In genomic region chr13:90143245-90143644, GRCm38 (mm10) we compare ENCODE assay signal across 28 mouse cellular contexts. TPM values are rescaled to one million over a fixed set of nuclear protein-coding genes. Genes with fewer than 3 reads are reported as not detected.
DNase-seq lines count a peak whose midpoint lies in the region; ATAC-seq and TF ChIP-seq lines count a peak whose summit lies in the region.
"Had no signal": no experiment of that assay in that cellular context is flagged by ENCODE, and none has a peak within 500 bp of the region (broad histone marks: within the 10 kb centered on the region; RNA-seq: fewer than 3 reads in every experiment).

No protein-coding gene starts in this region.

- no peaks in the 10 kb centered on the region for H3K9me3 ChIP-seq in hindbrain, embryonic 11.5 days (ENCODE audit: control insufficient read depth, low read length)
- H3K9me3 ChIP-seq in hindbrain, postnatal 0 days (ENCODE audit: low read length), result no peaks in the 10 kb centered on the region
- H3K9me3 ChIP-seq: embryonic facial prominence, embryonic 13.5 days; forebrain, embryonic 15.5 days; heart, embryonic 12.5 days; hindbrain, embryonic 15.5 days; intestine, embryonic 15.5 days; liver, embryonic 15.5 days; lung, embryonic 15.5 days; megakaryocyte, embryonic 14.5 days had no signal

- no peaks in the 10 kb centered on the region for H3K27me3 ChIP-seq in hindbrain, embryonic 11.5 days (ENCODE audit: control insufficient read depth, insufficient read depth, low read length)
- no peaks in the 10 kb centered on the region for H3K27me3 ChIP-seq in hindbrain, postnatal 0 days (ENCODE audit: insufficient read depth, low read length)
- H3K27me3 ChIP-seq: embryonic facial prominence, embryonic 13.5 days; forebrain, embryonic 15.5 days; heart, embryonic 12.5 days; hindbrain, embryonic 15.5 days; intestine, embryonic 15.5 days; liver, embryonic 15.5 days; lung, embryonic 15.5 days; megakaryocyte, embryonic 14.5 days had no signal

- no peak for TF ChIP-seq CTCF in hindbrain, postnatal 0 days (IDR thresholded peaks at IDR 0.05; ENCODE audit: low read depth)

- H3K4me3 ChIP-seq in hindbrain, embryonic 11.5 days (ENCODE audit: low read depth, low read length), result no peak overlapping the region
- no peak overlapping the region for H3K4me3 ChIP-seq in hindbrain, postnatal 0 days (ENCODE audit: low read length)
- H3K4me3 ChIP-seq: embryonic facial prominence, embryonic 13.5 days; forebrain, embryonic 15.5 days; heart, embryonic 12.5 days; hindbrain, embryonic 15.5 days; intestine, embryonic 15.5 days; layer of hippocampus, adult 2 months; liver, embryonic 15.5 days; lung, embryonic 15.5 days; megakaryocyte, embryonic 14.5 days had no signal

- H3K9ac ChIP-seq in hindbrain, embryonic 11.5 days (ENCODE audit: low read depth, low read length), result no peak overlapping the region
- H3K9ac ChIP-seq in hindbrain, postnatal 0 days (replicated peaks; ENCODE audit: low read length), result no peak overlapping the region
- H3K9ac ChIP-seq: embryonic facial prominence, embryonic 13.5 days; forebrain, embryonic 15.5 days; heart, embryonic 12.5 days; hindbrain, embryonic 15.5 days; intestine, embryonic 15.5 days; liver, embryonic 15.5 days; lung, embryonic 15.5 days had no signal

- H3K27ac ChIP-seq in hindbrain, embryonic 11.5 days (ENCODE audit: low read depth, low read length), result no peak overlapping the region
- H3K27ac ChIP-seq in hindbrain, postnatal 0 days, result no peak overlapping the region
- H3K27ac ChIP-seq: embryonic facial prominence, embryonic 13.5 days; forebrain, embryonic 15.5 days; hindbrain, embryonic 15.5 days; intestine, embryonic 15.5 days; layer of hippocampus, adult 2 months; liver, embryonic 15.5 days; lung, embryonic 15.5 days had no signal

- peak; percentile 42 for DNase-seq in hindbrain, embryonic 11.5 days (ENCODE audit: low spot score)
- no peak for DNase-seq in hindbrain, postnatal 0 days (ENCODE audit: low spot score)
- DNase-seq in ES-CJ7 (ENCODE audit: low read depth, low spot score), result peak; percentile 46
- DNase-seq in embryo, embryonic 10 days (ENCODE audit: low spot score), result peak; percentile 79
- DNase-seq in forelimb bud, embryonic 11.5 days (ENCODE audit: low read depth, low spot score), result peak; percentile 44
- no peak for DNase-seq in ovary, postnatal 10 days (ENCODE audit: low spot score)
- DNase-seq in kidney, adult 18-20 months, result no peak
- no peak for DNase-seq in layer of hippocampus, postnatal 36 days
- DNase-seq: adrenal gland, postnatal 14 days; cerebellum, adult 8-10 months; cerebellum, postnatal 36 days; gastrocnemius, postnatal 10 days; heart, adult 11 months; heart, postnatal 10 days; kidney, postnatal 25 days; liver; lung, postnatal 36 days; thymus, postnatal 14 days had no signal

- peak; percentile 83; the same call in 1 of the 2 replicates for ATAC-seq in hindbrain, embryonic 11.5 days (ENCODE audit: low FRiP score)
- no peak for ATAC-seq in hindbrain, postnatal 0 days
- ATAC-seq: CD4-positive, CD25-positive, alpha-beta regulatory T cell, adult 4 months; forebrain, embryonic 15.5 days; intestine, embryonic 15.5 days had no signal

- no peak overlapping the region for H3K4me2 ChIP-seq in hindbrain, embryonic 11.5 days (replicated peaks; ENCODE audit: low read depth, low read length)
- no peak overlapping the region for H3K4me2 ChIP-seq in hindbrain, postnatal 0 days (ENCODE audit: low read depth, low read length)
- H3K4me2 ChIP-seq: embryonic facial prominence, embryonic 13.5 days; forebrain, embryonic 15.5 days; heart, embryonic 12.5 days; hindbrain, embryonic 15.5 days; intestine, embryonic 15.5 days; liver, embryonic 15.5 days; lung, embryonic 15.5 days had no signal

- no peaks in the 10 kb centered on the region for H3K4me1 ChIP-seq in hindbrain, embryonic 11.5 days (replicated peaks; ENCODE audit: control insufficient read depth, insufficient read depth, low read length)
- H3K4me1 ChIP-seq in hindbrain, postnatal 0 days (ENCODE audit: insufficient read depth, low read length), result no peaks in the 10 kb centered on the region
- H3K4me1 ChIP-seq: forebrain, embryonic 15.5 days; heart, embryonic 12.5 days; hindbrain, embryonic 15.5 days; intestine, embryonic 15.5 days; liver, embryonic 15.5 days; lung, embryonic 15.5 days; megakaryocyte, embryonic 14.5 days had no signal

- H3K36me3 ChIP-seq in hindbrain, embryonic 11.5 days (ENCODE audit: control insufficient read depth, insufficient read depth, low read length), result no peaks in the 10 kb centered on the region
- H3K36me3 ChIP-seq in hindbrain, postnatal 0 days (ENCODE audit: insufficient read depth, low read length), result no peaks in the 10 kb centered on the region
- H3K36me3 ChIP-seq: embryonic facial prominence, embryonic 13.5 days; forebrain, embryonic 15.5 days; heart, embryonic 12.5 days; hindbrain, embryonic 15.5 days; intestine, embryonic 15.5 days; liver, embryonic 15.5 days; lung, embryonic 15.5 days had no signal

- 2% methylated on average over 4 of the region's 4 CpGs for WGBS in hindbrain, embryonic 11.5 days
- WGBS in hindbrain, postnatal 0 days, result 9% methylated on average over 4 of the region's 4 CpGs

RNA-seq across cellular contexts. Expression of gene Xrcc4, which starts 53.8 kb away (rescaled TPM):
- 13.3 and 13.9 TPM in 2 replicates for polyA plus RNA-seq in hindbrain, embryonic 11.5 days (2014; fragmentation: Nextera tagmentation; extraction: Ambion mirVana)
- 6.4 and 8.1 TPM in 2 replicates for total RNA-seq in hindbrain, postnatal 0 days (2014; rRNA removed)
- 17.4 and 20.2 TPM in 2 replicates for polyA plus RNA-seq in hindbrain, postnatal 0 days (2015; fragmentation: Nextera tagmentation; extraction: Ambion mirVana)
- total RNA-seq in layer of hippocampus, postnatal 36 days (2021), result 10 to 100 TPM; 12.7 to 15.8 TPM

RNA-seq across cellular contexts. Expression of gene Tmem167, which starts 54.3 kb away (rescaled TPM):
- polyA plus RNA-seq in hindbrain, embryonic 11.5 days (2014; fragmentation: Nextera tagmentation; extraction: Ambion mirVana), result 67.2 and 68.1 TPM in 2 replicates
- 24.7 and 27.3 TPM in 2 replicates for total RNA-seq in hindbrain, postnatal 0 days (2014; rRNA removed)
- polyA plus RNA-seq in hindbrain, postnatal 0 days (2015; fragmentation: Nextera tagmentation; extraction: Ambion mirVana), result 35.3 and 35.9 TPM in 2 replicates
- total RNA-seq in layer of hippocampus, postnatal 36 days (2021), result 10 to 100 TPM; 23.4 to 24.9 TPM

Comparison
In these comparisons a context has a peak if more than half of its experiments do, and no peak if none do; other contexts are left out.
1. DNase-seq: peak in hindbrain, embryonic 11.5 days (single experiment), ES-CJ7 (single experiment), embryo, embryonic 10 days (single experiment) and forelimb bud, embryonic 11.5 days (single experiment); none in hindbrain, postnatal 0 days (single experiment), ovary, postnatal 10 days (single experiment), kidney, adult 18-20 months (single experiment) and layer of hippocampus, postnatal 36 days (0 of 2).